In genomic region chr5:68093085-68093484, GRCm38 (mm10) we compare ENCODE assay signal across 22 mouse cellular contexts.
"Had no signal": no experiment of that assay in that cellular context is flagged by ENCODE, and none has a peak within 500 bp of the region (broad histone marks: within the 10 kb centered on the region; RNA-seq: fewer than 3 reads in every experiment).

No protein-coding gene starts in this region.

- H3K4me2 ChIP-seq: heart, embryonic 12.5 days; hindbrain, embryonic 13.5 days; hindbrain, embryonic 15.5 days; intestine, embryonic 15.5 days; limb, embryonic 13.5 days; limb, embryonic 15.5 days had no signal

- H3K4me1 ChIP-seq: heart, embryonic 10.5 days; heart, embryonic 12.5 days; intestine, embryonic 15.5 days; limb, embryonic 13.5 days; limb, embryonic 15.5 days had no signal

- H3K9me3 ChIP-seq: heart, embryonic 10.5 days; heart, embryonic 12.5 days; hindbrain, embryonic 13.5 days; hindbrain, embryonic 15.5 days; intestine, embryonic 15.5 days; limb, embryonic 13.5 days; limb, embryonic 15.5 days had no signal

- ATAC-seq: inflammation-experienced regulatory T-cells, adult 6 months; intestine, embryonic 15.5 days; intestine, postnatal 0 days had no signal

- H3K27ac ChIP-seq: gastrocnemius, adult 2 months; heart, embryonic 10.5 days; hindbrain, embryonic 13.5 days; hindbrain, embryonic 15.5 days; intestine, embryonic 15.5 days; limb, embryonic 13.5 days; limb, embryonic 15.5 days had no signal

- H3K36me3 ChIP-seq: heart, embryonic 10.5 days; heart, embryonic 12.5 days; hindbrain, embryonic 13.5 days; hindbrain, embryonic 15.5 days; intestine, embryonic 15.5 days; limb, embryonic 13.5 days; limb, embryonic 15.5 days had no signal

- H3K27me3 ChIP-seq: heart, embryonic 12.5 days; hindbrain, embryonic 13.5 days; hindbrain, embryonic 15.5 days; intestine, embryonic 15.5 days; limb, embryonic 13.5 days; limb, embryonic 15.5 days had no signal

- H3K4me3 ChIP-seq: gastrocnemius, adult 2 months; heart, embryonic 10.5 days; heart, embryonic 12.5 days; hindbrain, embryonic 13.5 days; hindbrain, embryonic 15.5 days; intestine, embryonic 15.5 days; limb, embryonic 13.5 days; limb, embryonic 15.5 days had no signal

- DNase-seq: gastrocnemius, adult 2 months; gastrocnemius, postnatal 10 days; gastrocnemius, postnatal 25 days; heart, adult 18-20 months; heart, postnatal 10 days; heart, postnatal 4 days; kidney, adult 18-20 months; kidney, adult 8-10 months; kidney, postnatal 14 days; kidney, postnatal 36 days; layer of hippocampus, adult 9-11 months; layer of hippocampus, postnatal 36 days; left cerebral cortex, postnatal 4 days had no signal

- H3K9ac ChIP-seq: heart, embryonic 12.5 days; hindbrain, embryonic 13.5 days; hindbrain, embryonic 15.5 days; intestine, embryonic 15.5 days; limb, embryonic 13.5 days; limb, embryonic 15.5 days had no signal
